Mouse (Mus musculus) hindbrain, embryonic 10.5 days (tissue): Measurements from ENCODE around the gene Neb. TPM values are rescaled to one million over a fixed set of nuclear protein-coding genes. Genes with fewer than 3 reads are reported as not detected.

Experiments used
- DNase-seq: peaks from one replicate; pipeline ENCODE4 v3.0.0-alpha.2; 2017; ENCODE audit warnings: low spot score
- H3K27ac ChIP-seq: fragments of 300-500 bp; sonication (generic); 2 replicates; pipeline ENCODE4 v1.5.1; 2016; ENCODE audit warnings: mild to moderate bottlenecking, moderate library complexity
- H3K27me3 ChIP-seq: fragments of 300-500 bp; sonication (generic); 2 replicates; pipeline ENCODE4 v1.6.1; 2016; ENCODE audit warnings: mild to moderate bottlenecking; ENCODE audit not compliant: poor library complexity, insufficient read depth, severe bottlenecking
- H3K36me3 ChIP-seq: fragments of 300-500 bp; sonication (generic); 2 replicates; pipeline ENCODE4 v1.6.1; 2016; ENCODE audit warnings: mild to moderate bottlenecking, moderate library complexity
- H3K4me1 ChIP-seq: fragments of 300-500 bp; sonication (generic); replicated peaks from 2 replicates; pipeline ENCODE4 v1.6.1; 2016; ENCODE audit warnings: mild to moderate bottlenecking
- H3K4me3 ChIP-seq: fragments of 300-500 bp; sonication (generic); 2 replicates; pipeline ENCODE4 v1.5.1; 2016; ENCODE audit warnings: mild to moderate bottlenecking, moderate library complexity
- H3K9me3 ChIP-seq: fragments of 300-500 bp; sonication (generic); 2 replicates; pipeline ENCODE4 v1.6.1; 2016; ENCODE audit warnings: mild to moderate bottlenecking, moderate library complexity
- WGBS: fragments of 180-500 bp; shearing (Covaris S2); methylation state at CpG from one replicate; pipeline ENCODE4 v1.1.7; 2016; 5-methylcytosine and 5-hydroxymethylcytosine counted together
- polyA plus RNA-seq: library from polyadenylated mRNA; unstranded; fragments of >200 nt; fragmentation: Nextera tagmentation; extraction: Ambion mirVana; gene quantifications from 2 replicates; pipeline ENCODE4 v1.2.1, GENCODE M21; 2016

The Neb gene
- polyA plus RNA-seq, 1 experiment from 2014 or later, result 0.08 TPM

GRCm38 (mm10) chr2:52320175-52320574, 58.1 kb downstream of the Neb start:
- Histone ChIP-seq H3K4me3 (no peak overlapping the region), H3K27me3 (no peaks in the 10 kb centered on the region), H3K4me1 (no peaks in the 10 kb centered on the region), H3K36me3 (no peaks in the 10 kb centered on the region), H3K9me3 (no peaks in the 10 kb centered on the region), H3K27ac (no peak overlapping the region)
- 93% methylated on average over 2 of the region's 2 CpGs for WGBS
- no peak for DNase-seq

GRCm38 (mm10) chr2:52319020-52319567, 59.2 kb downstream of the Neb start:
- H3K4me3 ChIP-seq, result no peak overlapping the region

GRCm38 (mm10) chr2:52317471-52317870, 60.8 kb downstream of the Neb start:
- no peak overlapping the region for H3K4me3 ChIP-seq
- WGBS, result 84% methylated on average over 4 of the region's 4 CpGs

More at GRCm38 (mm10) chr2:52319020-52319567, 59.2 kb downstream of the Neb start:
- no peak overlapping the region for H3K27ac ChIP-seq
- H3K36me3 ChIP-seq, result no peaks in the 10 kb centered on the region
- no peak for DNase-seq
- no peaks in the 10 kb centered on the region for H3K9me3 ChIP-seq
- no peaks in the 10 kb centered on the region for H3K4me1 ChIP-seq
- WGBS, result 76% methylated on average over 5 of the region's 5 CpGs
- H3K27me3 ChIP-seq, result no peaks in the 10 kb centered on the region

GRCm38 (mm10) chr2:52315737-52316136, 62.5 kb downstream of the Neb start:
- Histone ChIP-seq H3K4me1 (no peaks in the 10 kb centered on the region), H3K27me3 (no peaks in the 10 kb centered on the region), H3K9me3 (no peaks in the 10 kb centered on the region), H3K4me3 (no peak overlapping the region), H3K36me3 (no peaks in the 10 kb centered on the region), H3K27ac (no peak overlapping the region)
- DNase-seq, result no peak
- WGBS, result 82% methylated on average over 3 of the region's 3 CpGs

More at GRCm38 (mm10) chr2:52317471-52317870, 60.8 kb downstream of the Neb start:
- Histone ChIP-seq H3K9me3 (no peaks in the 10 kb centered on the region), H3K36me3 (no peaks in the 10 kb centered on the region), H3K4me1 (no peaks in the 10 kb centered on the region), H3K27ac (no peak overlapping the region), H3K27me3 (no peaks in the 10 kb centered on the region)
- DNase-seq, result no peak

- no peak overlapping the region for H3K27ac ChIP-seq
These were observed 63.1 kb downstream of the Neb start for GRCm38 (mm10) chr2:52314922-52315730.

GRCm38 (mm10) chr2:52310757-52311156, 67.5 kb downstream of the Neb start:
- no peaks in the 10 kb centered on the region for H3K4me1 ChIP-seq
- 89% methylated on average over 4 of the region's 4 CpGs for WGBS
- no peaks in the 10 kb centered on the region for H3K36me3 ChIP-seq

More at GRCm38 (mm10) chr2:52314922-52315730, 63.1 kb downstream of the Neb start:
- WGBS, result 91% methylated on average over 7 of the region's 7 CpGs
- Histone ChIP-seq H3K4me1 (no peaks in the 10 kb centered on the region), H3K27me3 (no peaks in the 10 kb centered on the region), H3K4me3 (no peak overlapping the region), H3K36me3 (no peaks in the 10 kb centered on the region), H3K9me3 (no peaks in the 10 kb centered on the region)
- DNase-seq, result no peak

GRCm38 (mm10) chr2:52306635-52307034, 71.6 kb downstream of the Neb start:
- H3K9me3 ChIP-seq, result no peaks in the 10 kb centered on the region
- no peaks in the 10 kb centered on the region for H3K4me1 ChIP-seq
- H3K27ac ChIP-seq, result no peak overlapping the region
- no peaks in the 10 kb centered on the region for H3K27me3 ChIP-seq
- no peak for DNase-seq
- H3K36me3 ChIP-seq, result no peaks in the 10 kb centered on the region
- H3K4me3 ChIP-seq, result no peak overlapping the region
- WGBS, result 79% methylated on average over 5 of the region's 5 CpGs

More at GRCm38 (mm10) chr2:52310757-52311156, 67.5 kb downstream of the Neb start:
- Histone ChIP-seq H3K4me3 (no peak overlapping the region), H3K27me3 (no peaks in the 10 kb centered on the region), H3K27ac (no peak overlapping the region), H3K9me3 (no peaks in the 10 kb centered on the region)
- DNase-seq, result no peak

GRCm38 (mm10) chr2:52304554-52304953, 73.7 kb downstream of the Neb start:
- no peak overlapping the region for H3K4me3 ChIP-seq
- no peaks in the 10 kb centered on the region for H3K4me1 ChIP-seq

GRCm38 (mm10) chr2:52303405-52303804, 74.9 kb downstream of the Neb start:
- H3K9me3 ChIP-seq, result no peaks in the 10 kb centered on the region
- no peak overlapping the region for H3K27ac ChIP-seq
- H3K4me1 ChIP-seq, result no peaks in the 10 kb centered on the region
- H3K4me3 ChIP-seq, result no peak overlapping the region
- no peaks in the 10 kb centered on the region for H3K36me3 ChIP-seq
- no peak for DNase-seq
- no peaks in the 10 kb centered on the region for H3K27me3 ChIP-seq
- WGBS, result 90% methylated on average over 1 of the region's 1 CpGs

More at GRCm38 (mm10) chr2:52304554-52304953, 73.7 kb downstream of the Neb start:
- H3K27me3 ChIP-seq, result no peaks in the 10 kb centered on the region
- 84% methylated on average over 3 of the region's 3 CpGs for WGBS
- H3K27ac ChIP-seq, result no peak overlapping the region
- no peaks in the 10 kb centered on the region for H3K9me3 ChIP-seq
- no peaks in the 10 kb centered on the region for H3K36me3 ChIP-seq
- DNase-seq, result no peak

GRCm38 (mm10) chr2:52297969-52298368, 80.3 kb downstream of the Neb start:
- H3K9me3 ChIP-seq, result no peaks in the 10 kb centered on the region
- 94% methylated on average over 5 of the region's 5 CpGs for WGBS
- DNase-seq, result no peak
- H3K27me3 ChIP-seq, result no peaks in the 10 kb centered on the region
- no peaks in the 10 kb centered on the region for H3K4me1 ChIP-seq
- no peak overlapping the region for H3K27ac ChIP-seq
- no peak overlapping the region for H3K4me3 ChIP-seq
- no peaks in the 10 kb centered on the region for H3K36me3 ChIP-seq

- Histone ChIP-seq H3K36me3 (no peaks in the 10 kb centered on the region), H3K4me1 (no peaks in the 10 kb centered on the region), H3K27ac (no peak overlapping the region), H3K9me3 (no peaks in the 10 kb centered on the region), H3K4me3 (no peak overlapping the region), H3K27me3 (no peaks in the 10 kb centered on the region)
- no peak for DNase-seq
- WGBS, result 87% methylated on average over 9 of the region's 9 CpGs
These were observed 81.5 kb downstream of the Neb start for GRCm38 (mm10) chr2:52296779-52297178.

- Histone ChIP-seq H3K27me3 (no peaks in the 10 kb centered on the region), H3K4me3 (no peak overlapping the region), H3K27ac (no peak overlapping the region), H3K36me3 (no peaks in the 10 kb centered on the region), H3K9me3 (no peaks in the 10 kb centered on the region), H3K4me1 (no peaks in the 10 kb centered on the region)
- DNase-seq, result no peak
- WGBS, result 79% methylated on average over 1 of the region's 1 CpGs
These were observed 90.8 kb downstream of the Neb start for GRCm38 (mm10) chr2:52287436-52287835.

- WGBS, result 87% methylated on average over 6 of the region's 6 CpGs
- Histone ChIP-seq H3K36me3 (no peaks in the 10 kb centered on the region), H3K27me3 (no peaks in the 10 kb centered on the region), H3K4me3 (no peak overlapping the region), H3K9me3 (no peaks in the 10 kb centered on the region), H3K27ac (no peak overlapping the region), H3K4me1 (no peaks in the 10 kb centered on the region)
- no peak for DNase-seq
These were observed 91.9 kb downstream of the Neb start for GRCm38 (mm10) chr2:52286421-52286820.
